Mouse (Mus musculus): ENCODE measurements around the gene Wnk3.

GRCm38 (mm10) chrX:151347278-151347677, 149.4 kb downstream of the Wnk3 start:
- TF ChIP-seq CTCF (IDR thresholded peaks at IDR 0.05; ENCODE audit: low read depth) (no peak), EP300 (optimal IDR thresholded peaks at IDR 0.05) (no peak)

Data from stomach, postnatal 0 days (tissue).